Mouse (Mus musculus) lung, embryonic 16.5 days (tissue): ENCODE measurements around the gene Nebl. TPM values are rescaled to one million over a fixed set of nuclear protein-coding genes. Genes with fewer than 3 reads are reported as not detected.

Source experiments
- ATAC-seq: fragments of 200-750 bp; cut with Nextera tagmentation; 2 replicates; pipeline ENCODE4 v1.8.0; 2017; ENCODE audit warnings: low read depth, mild to moderate bottlenecking, moderate library complexity
- H3K27ac ChIP-seq: fragments of 300-500 bp; sonication (generic); 2 replicates; pipeline ENCODE4 v1.5.1; 2014; ENCODE audit warnings: mild to moderate bottlenecking, control low read depth, low read length
- H3K27me3 ChIP-seq: fragments of 300-500 bp; sonication (generic); 2 replicates; pipeline ENCODE4 v1.6.1; 2014; ENCODE audit warnings: low read depth, low read length, mixed read lengths; ENCODE audit not compliant: control insufficient read depth, insufficient read depth
- H3K36me3 ChIP-seq: fragments of 300-500 bp; sonication (generic); 2 replicates; pipeline ENCODE4 v1.6.1; 2014; ENCODE audit warnings: low read length; ENCODE audit not compliant: control insufficient read depth, insufficient read depth
- H3K4me1 ChIP-seq: fragments of 300-500 bp; sonication (generic); replicated peaks from 2 replicates; pipeline ENCODE4 v1.6.1; 2014; ENCODE audit warnings: low read length, mixed read lengths; ENCODE audit not compliant: control insufficient read depth, insufficient read depth
- H3K4me2 ChIP-seq: fragments of 300-500 bp; sonication (generic); 2 replicates; pipeline ENCODE4 v1.6.1; 2014; ENCODE audit warnings: low read depth, low read length, control low read depth
- H3K4me3 ChIP-seq: fragments of 300-500 bp; sonication (generic); 2 replicates; pipeline ENCODE4 v1.5.1; 2014; ENCODE audit warnings: mild to moderate bottlenecking, low read length, control low read depth
- H3K9ac ChIP-seq: fragments of 300-500 bp; sonication (generic); 2 replicates; pipeline ENCODE4 v1.6.1; 2014; ENCODE audit warnings: low read length, control low read depth
- H3K9me3 ChIP-seq: fragments of 300-500 bp; sonication (generic); 2 replicates; pipeline ENCODE4 v1.6.1; 2016; ENCODE audit warnings: low read length; ENCODE audit not compliant: control insufficient read depth
- WGBS: fragments of 180-500 bp; shearing (Covaris S2); extraction: QIAGEN DNeasy Blood & Tissue Kit; methylation state at CpG from one replicate; pipeline ENCODE4 v1.1.7; 2014; 5-methylcytosine and 5-hydroxymethylcytosine counted together
- polyA plus RNA-seq: library from polyadenylated mRNA; unstranded; fragments of >200 nt; fragmentation: Nextera tagmentation; extraction: Ambion mirVana; gene quantifications from 2 replicates; pipeline ENCODE4 v1.2.1, GENCODE M21; 2015

Nebl gene
- polyA plus RNA-seq, 1 experiment from 2014 or later, result 44.3 TPM

- Histone ChIP-seq H3K36me3 (no peaks in the 10 kb centered on the region), H3K4me2 (no peak overlapping the region), H3K27me3 (no peaks in the 10 kb centered on the region), H3K4me3 (no peak overlapping the region), H3K9me3 (peaks cover 3% of the 10 kb centered on the region; the same call in 1 of the 2 replicates), H3K4me1 (peaks cover 4% of the 10 kb centered on the region; the same call in 1 of the 2 replicates), H3K9ac (no peak overlapping the region), H3K27ac (no peak overlapping the region)
- WGBS, result 63% methylated on average over 5 of the region's 5 CpGs
- no peak for ATAC-seq
Measured at GRCm38 (mm10) chr2:17658176-17658575, 73.1 kb downstream of the Nebl start.

GRCm38 (mm10) chr2:17650147-17650834, 81.0 kb downstream of the Nebl start:
- H3K4me1 ChIP-seq, result no peaks in the 10 kb centered on the region
- peaks cover 3% of the 10 kb centered on the region; the same call in 1 of the 2 replicates for H3K9me3 ChIP-seq
- H3K36me3 ChIP-seq, result no peaks in the 10 kb centered on the region
- H3K27ac ChIP-seq, result no peak overlapping the region
- WGBS, result 87% methylated on average over 10 of the region's 10 CpGs
- H3K4me2 ChIP-seq, result no peak overlapping the region
- H3K27me3 ChIP-seq, result no peaks in the 10 kb centered on the region
- H3K4me3 ChIP-seq, result no peak overlapping the region
- no peak for ATAC-seq
- no peak overlapping the region for H3K9ac ChIP-seq

GRCm38 (mm10) chr2:17649728-17650127, 81.5 kb downstream of the Nebl start:
- Histone ChIP-seq H3K4me1 (no peaks in the 10 kb centered on the region), H3K4me3 (no peak overlapping the region), H3K27ac (no peak overlapping the region), H3K36me3 (no peaks in the 10 kb centered on the region), H3K4me2 (no peak overlapping the region), H3K9me3 (peaks cover 3% of the 10 kb centered on the region; the same call in 1 of the 2 replicates), H3K9ac (no peak overlapping the region), H3K27me3 (no peaks in the 10 kb centered on the region)
- 70% methylated on average over 3 of the region's 3 CpGs for WGBS
- ATAC-seq, result no peak

- Histone ChIP-seq H3K4me1 (no peaks in the 10 kb centered on the region), H3K4me2 (no peak overlapping the region), H3K9me3 (no peaks in the 10 kb centered on the region), H3K27ac (no peak overlapping the region), H3K9ac (no peak overlapping the region), H3K27me3 (no peaks in the 10 kb centered on the region), H3K36me3 (no peaks in the 10 kb centered on the region), H3K4me3 (no peak overlapping the region)
- no peak; the same call in 1 of the 2 replicates for ATAC-seq
- 21% methylated on average over 3 of the region's 3 CpGs for WGBS
Measured at GRCm38 (mm10) chr2:17644282-17645262, 86.7 kb downstream of the Nebl start.

GRCm38 (mm10) chr2:17643869-17644268, 87.4 kb downstream of the Nebl start:
- no peaks in the 10 kb centered on the region for H3K36me3 ChIP-seq
- no peaks in the 10 kb centered on the region for H3K9me3 ChIP-seq
- no peak overlapping the region for H3K9ac ChIP-seq
- WGBS, result 57% methylated on average over 7 of the region's 7 CpGs
- no peaks in the 10 kb centered on the region for H3K27me3 ChIP-seq
- H3K4me2 ChIP-seq, result no peak overlapping the region
- no peak for ATAC-seq
- no peaks in the 10 kb centered on the region for H3K4me1 ChIP-seq
- H3K27ac ChIP-seq, result peak overlapping the region; percentile 22; the same call in 1 of the 2 replicates
- H3K4me3 ChIP-seq, result no peak overlapping the region

GRCm38 (mm10) chr2:17642770-17643169, 88.5 kb downstream of the Nebl start:
- peak overlapping the region; percentile 25; the same call in 1 of the 2 replicates for H3K27ac ChIP-seq
- WGBS, result 27% methylated on average over 7 of the region's 7 CpGs
- ATAC-seq, result peak; percentile 96

GRCm38 (mm10) chr2:17640861-17641260, 90.4 kb downstream of the Nebl start:
- H3K36me3 ChIP-seq, result no peaks in the 10 kb centered on the region
- ATAC-seq, result no peak
- H3K4me3 ChIP-seq, result no peak overlapping the region
- 93% methylated on average over 4 of the region's 4 CpGs for WGBS
- H3K4me2 ChIP-seq, result no peak overlapping the region
- no peak overlapping the region for H3K27ac ChIP-seq
- H3K27me3 ChIP-seq, result no peaks in the 10 kb centered on the region
- H3K9ac ChIP-seq, result no peak overlapping the region
- no peaks in the 10 kb centered on the region for H3K4me1 ChIP-seq
- no peaks in the 10 kb centered on the region for H3K9me3 ChIP-seq

More at GRCm38 (mm10) chr2:17642770-17643169, 88.5 kb downstream of the Nebl start:
- no peaks in the 10 kb centered on the region for H3K36me3 ChIP-seq
- no peaks in the 10 kb centered on the region for H3K9me3 ChIP-seq
- H3K4me2 ChIP-seq, result no peak overlapping the region
- no peak overlapping the region for H3K4me3 ChIP-seq
- no peak overlapping the region for H3K9ac ChIP-seq
- no peaks in the 10 kb centered on the region for H3K27me3 ChIP-seq
- no peaks in the 10 kb centered on the region for H3K4me1 ChIP-seq

- Histone ChIP-seq H3K9ac (no peak overlapping the region), H3K4me2 (no peak overlapping the region), H3K9me3 (no peaks in the 10 kb centered on the region), H3K4me3 (no peak overlapping the region), H3K27ac (no peak overlapping the region), H3K27me3 (no peaks in the 10 kb centered on the region), H3K36me3 (no peaks in the 10 kb centered on the region), H3K4me1 (no peaks in the 10 kb centered on the region)
- no peak for ATAC-seq
- 42% methylated on average over 5 of the region's 5 CpGs for WGBS
Measured at GRCm38 (mm10) chr2:17638631-17639030, 92.6 kb downstream of the Nebl start.

GRCm38 (mm10) chr2:17623931-17624330, 107.3 kb downstream of the Nebl start:
- Histone ChIP-seq H3K4me1 (peaks cover 5% of the 10 kb centered on the region), H3K27me3 (no peaks in the 10 kb centered on the region), H3K9me3 (no peaks in the 10 kb centered on the region), H3K4me2 (no peak overlapping the region), H3K9ac (no peak overlapping the region), H3K36me3 (no peaks in the 10 kb centered on the region), H3K4me3 (no peak overlapping the region), H3K27ac (no peak overlapping the region)
- WGBS, result 28% methylated on average over 3 of the region's 3 CpGs
- peak; percentile 88 for ATAC-seq
